Mouse (Mus musculus): ENCODE measurements around the gene Gfod1.

GRCm38 (mm10) chr13:43251391-43251790 lies 52.6 kb downstream of the Gfod1 start:
- no peak for TF ChIP-seq POLR2A (IDR thresholded peaks at IDR 0.05; ENCODE audit: control insufficient read depth, extremely low read depth, insufficient read depth, low read length, poor library complexity)
- TF ChIP-seq CTCF (IDR thresholded peaks at IDR 0.05; ENCODE audit: borderline replicate concordance, control insufficient read depth, extremely low read depth, insufficient read depth, low read length, poor library complexity): no peak
